Mouse (Mus musculus) macrophage (primary cell): ENCODE data around the gene Rbm47. TPM values are rescaled to one million over a fixed set of nuclear protein-coding genes. Genes with fewer than 3 reads are reported as not detected.

Source experiments
- polyA plus RNA-seq: library from polyadenylated mRNA; stranded (reverse); fragments of 250-400 nt; gene quantifications from 3 replicates; pipeline ENCODE4 v1.2.4, GENCODE M21; 2018; ENCODE audit warnings: inconsistent platforms

The Rbm47 gene
- polyA plus RNA-seq, 1 experiment from 2014 or later: 41.0 TPM

Other genes starting within 250 kb of the Rbm47 start
- not detected in 3 replicates for gene Chrna9, start 238.2 kb downstream of the Rbm47 start, polyA plus RNA-seq
- gene 9130230L23Rik, start 168.8 kb downstream of the Rbm47 start, polyA plus RNA-seq: 0.35 TPM in 1 of 3 replicates, not detected in the others
- gene Nsun7, start 86.8 kb upstream of the Rbm47 start, polyA plus RNA-seq: not detected in 3 replicates